In genomic region chr7:99483924-99484319, GRCm38 (mm10) we compare ENCODE assay signal across 9 mouse cellular contexts. TPM values are rescaled to one million over a fixed set of nuclear protein-coding genes. Genes with fewer than 3 reads are reported as not detected.
DNase-seq lines count a peak whose midpoint lies in the region; ATAC-seq and TF ChIP-seq lines count a peak whose summit lies in the region.
"Had no signal": no experiment of that assay in that cellular context is flagged by ENCODE, and none has a peak within 500 bp of the region (broad histone marks: within the 10 kb centered on the region; RNA-seq: fewer than 3 reads in every experiment).

No protein-coding gene starts in this region.

- TF ChIP-seq CTCF in lung, embryonic 14.5 days (IDR thresholded peaks at IDR 0.05; ENCODE audit: low read depth) = no peak

- H3K4me1 ChIP-seq in lung, embryonic 14.5 days (ENCODE audit: insufficient read depth) = peaks cover 13% of the 10 kb centered on the region; the same call in 1 of the 2 replicates
- peaks cover 34% of the 10 kb centered on the region for H3K4me1 ChIP-seq in forebrain, embryonic 12.5 days
- H3K4me1 ChIP-seq in limb, embryonic 14.5 days (ENCODE audit: control insufficient read depth, insufficient read depth, low read length) = peaks cover 16% of the 10 kb centered on the region
- H3K4me1 ChIP-seq in neural tube, embryonic 15.5 days = peaks cover 42% of the 10 kb centered on the region

- H3K9me3 ChIP-seq in lung, embryonic 14.5 days (ENCODE audit: low read depth, low read length) = no peaks in the 10 kb centered on the region
- H3K9me3 ChIP-seq in forebrain, embryonic 12.5 days = no peaks in the 10 kb centered on the region
- no peaks in the 10 kb centered on the region for H3K9me3 ChIP-seq in limb, embryonic 14.5 days (ENCODE audit: control insufficient read depth, low read length)
- no peaks in the 10 kb centered on the region for H3K9me3 ChIP-seq in neural tube, embryonic 15.5 days (replicated peaks)

- peak overlapping the region; percentile 57 for H3K4me2 ChIP-seq in lung, embryonic 14.5 days
- H3K4me2 ChIP-seq in forebrain, embryonic 12.5 days = peak overlapping the region; percentile 47
- H3K4me2 ChIP-seq in limb, embryonic 14.5 days (replicated peaks; ENCODE audit: low read depth, low read length, severe bottlenecking) = peak overlapping the region; percentile 54
- H3K4me2 ChIP-seq in neural tube, embryonic 15.5 days = peak overlapping the region; percentile 61

- peak; percentile 46; the same call in 1 of the 2 replicates for ATAC-seq in lung, embryonic 14.5 days (ENCODE audit: insufficient read depth)
- ATAC-seq in forebrain, embryonic 12.5 days (ENCODE audit: low FRiP score) = peak; percentile 52
- no peak for ATAC-seq in limb, embryonic 14.5 days (ENCODE audit: low FRiP score, low read depth)
- ATAC-seq in neural tube, embryonic 15.5 days (ENCODE audit: low FRiP score) = peak; percentile 15

- intact Hi-C loops in left cerebral cortex, postnatal 14 days (cut with DNase I) = no loop called here

- peaks cover 38% of the 10 kb centered on the region for H3K36me3 ChIP-seq in lung, embryonic 14.5 days (ENCODE audit: insufficient read depth)
- peaks cover 34% of the 10 kb centered on the region for H3K36me3 ChIP-seq in forebrain, embryonic 12.5 days (replicated peaks)
- peaks cover 35% of the 10 kb centered on the region for H3K36me3 ChIP-seq in limb, embryonic 14.5 days (ENCODE audit: control insufficient read depth, insufficient read depth, low read length)
- peaks cover 33% of the 10 kb centered on the region for H3K36me3 ChIP-seq in neural tube, embryonic 15.5 days

- DNase-seq in lung, embryonic 14.5 days = no peak
- DNase-seq in lung, postnatal 4 days = no peak
- no peak for DNase-seq in limb, embryonic 14.5 days (ENCODE audit: low spot score)
- DNase-seq in left cerebral cortex, postnatal 14 days (ENCODE audit: low spot score in 2 of 2) = no peak
- DNase-seq in urinary bladder, postnatal 10 days (ENCODE audit: low spot score) = no peak
- DNase-seq in layer of hippocampus, adult 11-12 months (ENCODE audit: low spot score) = no peak

- no peak overlapping the region for H3K27ac ChIP-seq in lung, embryonic 14.5 days (ENCODE audit: low read depth)
- H3K27ac ChIP-seq in forebrain, embryonic 12.5 days = no peak overlapping the region
- no peak overlapping the region for H3K27ac ChIP-seq in limb, embryonic 14.5 days (replicated peaks; ENCODE audit: low read depth, low read length)
- H3K27ac ChIP-seq in neural tube, embryonic 15.5 days (replicated peaks) = peak overlapping the region; percentile 50; the same call in 1 of the 2 replicates

- TF ChIP-seq POLR2A in limb, embryonic 14.5 days (IDR thresholded peaks at IDR 0.05; ENCODE audit: borderline replicate concordance, extremely low read depth, insufficient read depth, insufficient read length) = no peak

- WGBS in lung, embryonic 14.5 days = 41% methylated on average over 8 of the region's 8 CpGs
- WGBS in forebrain, embryonic 12.5 days = 48% methylated on average over 8 of the region's 8 CpGs
- WGBS in limb, embryonic 14.5 days = 46% methylated on average over 8 of the region's 8 CpGs
- WGBS in neural tube, embryonic 15.5 days = 46% methylated on average over 8 of the region's 8 CpGs

- H3K4me3 ChIP-seq in lung, embryonic 14.5 days (ENCODE audit: low read depth, low read length) = peak overlapping the region; percentile 86
- H3K4me3 ChIP-seq in forebrain, embryonic 12.5 days (replicated peaks) = peak overlapping the region; percentile 84
- peak overlapping the region; percentile 89 for H3K4me3 ChIP-seq in limb, embryonic 14.5 days (replicated peaks; ENCODE audit: low read length)
- peak overlapping the region; percentile 73 for H3K4me3 ChIP-seq in neural tube, embryonic 15.5 days (replicated peaks)

- no peaks in the 10 kb centered on the region for H3K27me3 ChIP-seq in lung, embryonic 14.5 days (ENCODE audit: insufficient read depth, low read length)
- peaks cover 19% of the 10 kb centered on the region for H3K27me3 ChIP-seq in forebrain, embryonic 12.5 days
- H3K27me3 ChIP-seq in limb, embryonic 14.5 days (ENCODE audit: control insufficient read depth, insufficient read depth, low read length) = no peaks in the 10 kb centered on the region
- H3K27me3 ChIP-seq in neural tube, embryonic 15.5 days (replicated peaks) = peaks cover 10% of the 10 kb centered on the region; the same call in 1 of the 2 replicates

- no peak overlapping the region for H3K9ac ChIP-seq in lung, embryonic 14.5 days
- no peak overlapping the region for H3K9ac ChIP-seq in forebrain, embryonic 12.5 days
- H3K9ac ChIP-seq in limb, embryonic 14.5 days (ENCODE audit: low read depth, low read length, severe bottlenecking) = 0 out of 2 replicates have a peak overlapping the region, but pooled peaks have one; percentile 95
- no peak overlapping the region for H3K9ac ChIP-seq in neural tube, embryonic 15.5 days (replicated peaks)

RNA-seq across cellular contexts. Expression of gene Rps3, which starts 0.4 kb away (rescaled TPM):
- 922 and 969 TPM in 2 replicates for polyA plus RNA-seq in lung, embryonic 14.5 days (2014; fragmentation: Nextera tagmentation; extraction: Ambion mirVana)
- polyA plus RNA-seq in forebrain, embryonic 12.5 days (2016; fragmentation: Nextera tagmentation; extraction: Ambion mirVana) = 597 and 603 TPM in 2 replicates
- 1,060 and 1,221 TPM in 2 replicates for polyA plus RNA-seq in limb, embryonic 14.5 days (2012; rRNA removed)
- polyA plus RNA-seq in limb, embryonic 14.5 days (2014; fragmentation: Nextera tagmentation; extraction: Ambion mirVana) = 903 and 945 TPM in 2 replicates
- 412 and 499 TPM in 2 replicates for polyA plus RNA-seq in neural tube, embryonic 15.5 days (2015; fragmentation: Nextera tagmentation; extraction: Ambion mirVana)
- total RNA-seq in left cerebral cortex, postnatal 14 days (2021) = 100 to 1,000 TPM; 221 to 235 TPM

RNA-seq across cellular contexts. Expression of gene Klhl35, which starts 18.1 kb away (rescaled TPM):
- polyA plus RNA-seq in lung, embryonic 14.5 days (2014; fragmentation: Nextera tagmentation; extraction: Ambion mirVana) = 0.95 and 1.2 TPM in 2 replicates
- 5.6 and 6.8 TPM in 2 replicates for polyA plus RNA-seq in forebrain, embryonic 12.5 days (2016; fragmentation: Nextera tagmentation; extraction: Ambion mirVana)
- 1.3 and 1.5 TPM in 2 replicates for polyA plus RNA-seq in limb, embryonic 14.5 days (2012; rRNA removed)
- 1.5 and 1.8 TPM in 2 replicates for polyA plus RNA-seq in limb, embryonic 14.5 days (2014; fragmentation: Nextera tagmentation; extraction: Ambion mirVana)
- polyA plus RNA-seq in neural tube, embryonic 15.5 days (2015; fragmentation: Nextera tagmentation; extraction: Ambion mirVana) = 1.7 and 2.2 TPM in 2 replicates
- total RNA-seq in left cerebral cortex, postnatal 14 days (2021) = 1 to 10 TPM; 1.7 to 2.4 TPM
- total RNA-seq: monocyte, adult 5-6 weeks had no signal

RNA-seq across cellular contexts. Expression of gene Arrb1, which starts 51.3 kb away (rescaled TPM):
- polyA plus RNA-seq in lung, embryonic 14.5 days (2014; fragmentation: Nextera tagmentation; extraction: Ambion mirVana) = 7.0 and 7.8 TPM in 2 replicates
- polyA plus RNA-seq in forebrain, embryonic 12.5 days (2016; fragmentation: Nextera tagmentation; extraction: Ambion mirVana) = 10.8 and 12.2 TPM in 2 replicates
- polyA plus RNA-seq in limb, embryonic 14.5 days (2012; rRNA removed) = 26.3 and 26.8 TPM in 2 replicates
- 3.5 and 4.2 TPM in 2 replicates for polyA plus RNA-seq in limb, embryonic 14.5 days (2014; fragmentation: Nextera tagmentation; extraction: Ambion mirVana)
- polyA plus RNA-seq in neural tube, embryonic 15.5 days (2015; fragmentation: Nextera tagmentation; extraction: Ambion mirVana) = 15.1 and 16.6 TPM in 2 replicates
- total RNA-seq in left cerebral cortex, postnatal 14 days (2021) = 100 to 1,000 TPM; 154 to 160 TPM
